Mouse (Mus musculus): ENCODE measurements around the gene Nfx1.

- TF ChIP-seq POLR2A (IDR thresholded peaks at IDR 0.05; ENCODE audit: low read depth, low read length) (no peak), CTCF (IDR thresholded peaks at IDR 0.05; ENCODE audit: extremely low read depth, insufficient read length, insufficient replicate concordance, low read depth, low read length) (no peak)
Measured at GRCm38 (mm10) chr4:41047524-41048271, 77.0 kb downstream of the Nfx1 start, which contains the start of gene Aqp7.

Measured in small intestine, adult 2 months (tissue).